Mouse (Mus musculus) lung, adult 2 months (tissue): ENCODE measurements around the gene Prok1.

ENCODE experiments used
- CTCF ChIP-seq: fragments of 200-500 bp; IDR thresholded peaks from 2 replicates; pipeline ENCODE4 v1.5.1; 2011; ENCODE audit warnings: mild to moderate bottlenecking, low read length, control low read depth; ENCODE audit not compliant: insufficient read depth
- POLR2A ChIP-seq: fragments of 200-500 bp; IDR thresholded peaks from 2 replicates; pipeline ENCODE4 v1.6.1; 2011; ENCODE audit warnings: low read depth, mild to moderate bottlenecking, control low read depth, low read length, borderline replicate concordance; ENCODE audit errors: extremely low read depth

GRCm38 (mm10) chr3:107253925-107254324 lies 14.4 kb upstream of the Prok1 start:
- TF ChIP-seq CTCF, result no peak
- no peak for TF ChIP-seq POLR2A
